Mouse (Mus musculus): ENCODE results near the gene Capn2.

- TF ChIP-seq CTCF (IDR thresholded peaks at IDR 0.05; ENCODE audit: low read depth, low read length) (no peak), POLR2A (IDR thresholded peaks at IDR 0.05; ENCODE audit: borderline replicate concordance, low read depth, low read length) (no peak)
These were observed 75.5 kb downstream of the Capn2 start for GRCm38 (mm10) chr1:182441791-182442473.

Measured in bone marrow macrophage, adult 2 months (primary cell).